Mouse (Mus musculus) adrenal gland, postnatal 25 days (tissue): ENCODE data around the gene Sncb. TPM values are rescaled to one million over a fixed set of nuclear protein-coding genes. Genes with fewer than 3 reads are reported as not detected.

ENCODE experiments used
- DNase-seq: peaks from one replicate; pipeline ENCODE4 v3.0.0; 2021; ENCODE audit warnings: mixed read lengths
- total RNA-seq: library from RNA; stranded (reverse); gene quantifications from 2 replicates; pipeline ENCODE4 v1.2.3, GENCODE M21; 2021

Gene Sncb
- total RNA-seq, 1 experiment from 2014 or later, result 0.91 TPM

GRCm38 (mm10) chr13:54748721-54749060 is 17.7 kb downstream of the Sncb start:
- no peak for DNase-seq

- no peak for DNase-seq
These were observed 18.2 kb downstream of the Sncb start for GRCm38 (mm10) chr13:54748190-54748589.

GRCm38 (mm10) chr13:54746896-54747295 is 19.5 kb downstream of the Sncb start:
- DNase-seq, result no peak

DNA sequence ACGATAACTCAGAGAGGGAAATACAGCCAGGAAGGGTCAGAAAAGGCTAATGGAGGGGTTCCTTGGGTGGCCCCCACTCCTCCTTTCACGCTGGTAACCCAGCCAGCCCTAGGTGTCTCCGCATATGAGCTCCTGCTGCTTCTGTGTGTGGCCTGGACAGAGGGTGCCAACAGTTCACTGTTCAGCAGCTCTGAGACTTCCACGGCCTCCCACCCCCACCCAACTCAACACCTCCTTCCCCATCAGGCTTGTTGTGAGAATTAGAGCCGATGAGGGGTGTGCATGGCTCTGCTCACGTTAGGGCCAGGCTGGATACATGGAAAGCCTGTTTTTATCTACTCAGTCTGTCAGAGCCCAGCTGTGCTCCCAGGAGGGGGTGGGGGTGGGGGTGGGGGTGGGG is 20.3 kb downstream of the Sncb start:
- DNase-seq, result no peak

- DNase-seq, result no peak
These were observed 28.2 kb downstream of the Sncb start for GRCm38 (mm10) chr13:54738213-54738601.

DNA sequence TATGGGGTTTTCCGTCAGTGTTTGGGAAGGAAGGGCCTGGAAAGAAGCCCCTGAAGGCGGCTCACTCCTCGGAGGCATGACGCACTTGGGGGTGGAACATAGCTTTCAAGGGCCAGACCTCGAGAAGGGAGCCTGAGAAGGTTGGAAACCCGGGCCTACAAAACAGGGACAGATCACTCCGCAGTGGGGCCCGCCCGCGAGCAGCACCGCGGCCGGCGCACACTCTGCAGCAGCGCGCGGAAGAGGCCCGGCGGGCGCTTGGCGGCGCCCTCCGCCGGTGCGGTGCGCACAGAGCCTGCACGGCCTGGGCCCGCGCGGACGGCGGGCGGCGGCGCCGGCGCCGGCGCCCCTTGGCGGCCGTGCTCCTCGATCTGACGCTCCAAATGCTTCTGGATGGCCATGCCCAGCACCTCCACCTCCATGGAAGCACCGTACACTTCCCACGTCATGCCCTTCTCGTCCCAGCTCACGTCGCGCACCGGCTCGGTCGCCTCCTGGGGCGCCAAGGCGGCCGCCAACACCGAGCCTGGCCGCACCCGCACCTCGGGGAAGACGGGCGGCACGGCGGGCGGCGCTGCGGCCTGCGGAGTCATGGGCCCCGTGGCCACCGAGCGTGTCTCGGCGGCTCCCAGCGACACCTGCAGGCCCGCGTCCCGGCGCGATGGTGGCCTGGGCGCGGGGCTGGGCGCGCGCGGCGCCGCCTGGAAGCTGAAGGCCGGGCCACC is 28.7 kb downstream of the Sncb start:
- DNase-seq, result no peak

GRCm38 (mm10) chr13:54736931-54737330 is 29.5 kb downstream of the Sncb start:
- DNase-seq, result no peak

GRCm38 (mm10) chr13:54726131-54726530 is 40.3 kb downstream of the Sncb start:
- no peak for DNase-seq

DNA sequence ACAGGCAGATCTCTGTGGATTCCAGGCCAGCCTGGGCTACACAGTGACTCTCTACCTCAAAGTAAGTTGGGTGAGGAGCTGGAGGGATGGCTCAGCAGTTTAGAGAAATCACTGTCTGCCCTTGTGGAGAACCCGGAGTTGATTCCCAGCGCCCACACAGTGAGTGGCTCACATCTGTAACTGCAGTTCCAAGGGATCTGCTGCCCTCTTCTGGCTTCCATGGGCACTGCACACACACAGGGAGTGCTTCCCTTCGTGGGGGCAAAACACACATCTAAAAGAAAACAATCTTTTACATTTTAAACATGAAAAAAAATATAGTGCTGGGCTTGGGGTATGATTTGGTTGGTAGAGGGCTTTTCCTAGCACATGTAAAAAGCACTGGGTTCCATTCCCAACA is 43.3 kb downstream of the Sncb start:
- no peak for DNase-seq

DNA sequence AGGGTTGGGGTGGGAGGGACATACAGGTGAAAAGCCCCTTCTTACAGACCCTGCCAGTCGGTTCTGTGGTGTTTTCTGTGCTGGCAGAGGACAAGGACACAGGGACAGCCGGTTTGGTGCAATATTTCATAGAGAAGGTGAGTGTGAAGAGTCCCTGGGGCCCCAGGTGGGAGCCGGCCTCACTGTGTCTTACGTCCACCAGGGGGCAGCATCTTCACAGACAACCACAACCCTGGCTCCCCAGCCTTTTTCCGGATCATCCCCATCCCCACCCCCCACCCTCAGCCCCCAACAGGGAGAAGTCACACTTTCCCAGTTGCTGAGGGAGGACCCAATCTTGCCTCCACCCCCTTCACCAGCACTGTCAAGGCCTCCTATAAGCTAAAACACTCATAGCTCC is 49.5 kb downstream of the Sncb start:
- peak; percentile 42 for DNase-seq

GRCm38 (mm10) chr13:54714996-54715395 is 51.4 kb downstream of the Sncb start:
- DNase-seq, result no peak

- no peak for DNase-seq
These were observed 52.0 kb downstream of the Sncb start for GRCm38 (mm10) chr13:54714393-54714792.

DNA sequence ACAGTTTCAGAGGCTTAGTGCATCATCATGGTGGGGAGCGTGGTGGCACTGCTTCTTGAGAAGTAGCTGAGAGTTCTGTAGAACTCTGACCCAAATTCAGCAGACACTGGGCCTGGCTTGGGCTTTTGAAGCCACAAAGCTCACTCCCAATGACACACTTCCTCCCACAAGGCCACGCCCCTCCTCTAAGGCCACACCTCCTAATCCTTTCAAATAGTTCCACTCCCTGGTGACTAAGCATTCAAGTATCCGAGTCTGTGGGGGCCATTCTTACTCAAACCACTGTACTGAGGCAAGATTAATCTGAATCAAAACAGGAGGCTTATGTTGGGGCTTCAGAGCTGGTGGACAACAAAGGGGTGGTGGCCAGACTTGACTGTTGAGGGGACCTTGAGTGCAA is 55.5 kb downstream of the Sncb start:
- DNase-seq, result no peak

Other genes starting within 250 kb of the Sncb start
- 157 and 177 TPM in 2 replicates for gene 4833439L19Rik, start 201.2 kb downstream of the Sncb start, total RNA-seq
- gene Arl10, start 191.6 kb downstream of the Sncb start, total RNA-seq, result 51.6 and 65.6 TPM in 2 replicates
- 56.7 and 72.4 TPM in 2 replicates for gene Nop16, start 176.5 kb downstream of the Sncb start, total RNA-seq
- gene Higd2a, start 176.4 kb downstream of the Sncb start, total RNA-seq, result 230 and 245 TPM in 2 replicates
- gene Cltb, start 155.3 kb downstream of the Sncb start, total RNA-seq, result 61.8 and 82.6 TPM in 2 replicates
- 67.6 and 84.9 TPM in 2 replicates for gene Faf2, start 144.8 kb downstream of the Sncb start, total RNA-seq
- gene Rnf44, start 72.7 kb downstream of the Sncb start, total RNA-seq, result 109 and 134 TPM in 2 replicates
- not detected in 2 replicates for gene Cdhr2, start 65.1 kb downstream of the Sncb start, total RNA-seq
- gene Gprin1, start 16.7 kb downstream of the Sncb start, total RNA-seq, result 3.9 and 4.1 TPM in 2 replicates
- not detected in 2 replicates for gene Eif4e1b, start 17.4 kb upstream of the Sncb start, total RNA-seq
- gene Tspan17, start 22.8 kb upstream of the Sncb start, total RNA-seq, result 30.1 and 39.5 TPM in 2 replicates
- 6.6 and 9.0 TPM in 2 replicates for gene Unc5a, start 182.8 kb upstream of the Sncb start, total RNA-seq